Mouse (Mus musculus) stomach, embryonic 16.5 days (tissue): ENCODE data around the gene Tnrc6c. TPM values are rescaled to one million over a fixed set of nuclear protein-coding genes. Genes with fewer than 3 reads are reported as not detected.

Experiments used
- polyA plus RNA-seq: library from polyadenylated mRNA; unstranded; fragments of >200 nt; fragmentation: Nextera tagmentation; extraction: Ambion mirVana; gene quantifications from 2 replicates; pipeline ENCODE4 v1.2.1, GENCODE M21; 2015

Tnrc6c gene
- polyA plus RNA-seq, 1 experiment from 2014 or later = 10.2 TPM

Other genes with a start within 250 kb of the Tnrc6c start
- not detected in 2 replicates for gene Gm11733, start 169.9 kb upstream of the Tnrc6c start, polyA plus RNA-seq
- gene Tmc8, start 127.8 kb downstream of the Tnrc6c start, polyA plus RNA-seq = 3.2 and 3.7 TPM in 2 replicates
- gene Tmc6, start 127.9 kb downstream of the Tnrc6c start, polyA plus RNA-seq = 31.6 and 36.8 TPM in 2 replicates
- 2.5 and 4.7 TPM in 2 replicates for gene 6030468B19Rik, start 143.4 kb downstream of the Tnrc6c start, polyA plus RNA-seq
- 0.16 and 0.68 TPM in 2 replicates for gene Gm20708, start 155.4 kb downstream of the Tnrc6c start, polyA plus RNA-seq
- gene Syngr2, start 155.4 kb downstream of the Tnrc6c start, polyA plus RNA-seq = 129 and 157 TPM in 2 replicates
- gene Afmid, start 171.6 kb downstream of the Tnrc6c start, polyA plus RNA-seq = 6.8 and 8.5 TPM in 2 replicates
- 120 and 128 TPM in 2 replicates for gene Tk1, start 171.8 kb downstream of the Tnrc6c start, polyA plus RNA-seq
- 230 and 247 TPM in 2 replicates for gene Birc5, start 195.0 kb downstream of the Tnrc6c start, polyA plus RNA-seq
- gene Tmem235, start 206.5 kb downstream of the Tnrc6c start, polyA plus RNA-seq = not detected in 2 replicates
- gene Tha1, start 219.2 kb downstream of the Tnrc6c start, polyA plus RNA-seq = 6.8 and 8.2 TPM in 2 replicates